Mouse (Mus musculus) cerebellum, adult 11-12 months (tissue): ENCODE measurements at regions not wholly inside any gene's neighbourhood (a gene's known extent, or its start where the extent isn't known, plus 50 kb on each side); places are given as distances from the start of the nearest gene placed in this dataset.

ENCODE experiments used
- DNase-seq: peaks from one replicate; pipeline ENCODE4 v3.0.0; 2022

DNA sequence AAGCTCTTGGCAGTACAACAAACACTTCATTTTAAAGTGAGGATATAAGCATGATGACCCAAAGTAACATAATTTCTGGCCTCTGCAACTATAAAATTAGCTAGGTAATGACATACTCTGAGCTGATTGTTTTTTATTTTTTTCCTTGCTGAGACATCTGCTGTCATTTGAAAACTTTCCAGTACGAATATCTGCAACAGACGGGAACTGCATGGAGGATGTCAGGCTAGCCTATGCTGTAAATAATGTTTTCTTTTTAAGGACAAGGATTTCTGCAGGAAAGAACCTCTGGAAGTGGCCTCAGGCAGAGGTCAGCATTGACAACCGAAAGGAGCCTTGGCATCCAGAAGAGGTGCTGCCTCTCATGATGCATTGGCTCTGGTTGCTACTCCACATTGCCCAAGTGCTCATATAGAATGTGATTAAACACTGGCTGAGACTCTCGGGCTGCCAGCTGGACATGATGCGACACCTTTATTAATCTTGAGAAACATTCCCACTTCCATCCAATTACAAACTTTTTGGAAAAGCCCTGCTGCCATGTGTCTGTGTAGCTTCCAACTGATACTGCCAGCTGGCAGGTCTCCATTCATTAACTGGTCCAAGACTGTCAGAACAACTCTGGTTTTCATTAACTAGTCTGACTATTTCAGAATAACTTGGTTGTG lies 837.9 kb downstream of the Ryr2 start:
- peak; percentile 23 for DNase-seq

GRCm38 (mm10) chr13:11247541-11247940 lies 859.2 kb downstream of the Ryr2 start:
- DNase-seq, result no peak

DNA sequence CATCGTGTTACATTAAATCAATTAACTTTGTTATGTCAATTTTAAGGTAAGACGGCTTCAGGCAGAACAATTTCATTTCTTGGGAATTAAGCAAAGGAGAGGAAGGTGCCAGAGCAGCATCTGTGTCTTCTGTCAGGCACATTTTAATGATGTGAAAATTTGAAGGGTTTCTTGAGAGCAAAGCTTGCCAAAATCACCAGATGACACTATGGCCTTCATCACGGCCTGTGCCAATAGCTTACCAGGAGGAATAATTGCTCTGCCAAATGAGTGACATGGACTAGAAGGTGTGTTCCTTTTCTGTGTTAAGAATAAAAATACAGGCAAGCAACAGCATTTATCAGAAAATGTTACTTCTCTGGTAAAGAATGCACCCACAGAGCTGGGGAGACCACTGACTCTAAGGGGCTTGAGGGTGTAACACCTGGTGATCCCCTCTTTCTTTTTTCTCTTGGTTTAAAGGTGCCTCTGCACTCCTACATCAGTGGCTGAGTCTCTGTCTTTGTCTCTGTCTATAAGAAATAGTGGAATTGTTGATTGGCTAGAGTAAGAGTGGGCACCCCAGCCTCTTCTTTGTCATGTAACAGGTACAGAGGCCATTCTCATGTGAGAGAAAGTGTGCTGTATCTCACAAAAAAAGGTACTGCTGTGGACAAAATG lies 856.2 kb upstream of the Chrm3 start:
- peak; percentile 75 for DNase-seq

GRCm38 (mm10) chr13:11210109-11210508 lies 849.5 kb upstream of the Chrm3 start:
- DNase-seq, result no peak

- DNase-seq, result no peak
Measured at GRCm38 (mm10) chr13:11205216-11205786, 844.7 kb upstream of the Chrm3 start.

DNA sequence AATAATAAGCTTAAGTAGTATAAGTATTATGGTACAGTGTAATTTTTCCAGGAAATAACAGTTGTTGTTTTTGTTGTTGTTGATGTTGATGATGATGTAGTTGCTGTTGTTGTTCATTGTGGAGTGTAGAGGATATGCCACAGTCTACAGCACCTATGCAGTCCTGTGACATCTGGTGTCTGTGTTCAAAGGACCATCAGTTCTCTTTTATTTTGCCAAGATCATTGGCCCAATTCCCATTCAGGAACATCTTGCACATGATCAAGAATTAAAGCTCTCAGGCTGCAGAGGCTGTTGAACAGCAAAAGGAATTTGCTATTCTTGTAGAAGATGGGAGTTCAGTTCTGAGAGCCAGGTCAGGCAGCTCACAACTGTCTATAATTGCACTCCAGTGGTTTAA lies 841.3 kb upstream of the Chrm3 start:
- DNase-seq, result no peak

GRCm38 (mm10) chr13:11192471-11192870 lies 831.8 kb upstream of the Chrm3 start:
- DNase-seq, result no peak

- DNase-seq, result no peak
Measured at GRCm38 (mm10) chr13:11181191-11181590, 820.5 kb upstream of the Chrm3 start.

DNA sequence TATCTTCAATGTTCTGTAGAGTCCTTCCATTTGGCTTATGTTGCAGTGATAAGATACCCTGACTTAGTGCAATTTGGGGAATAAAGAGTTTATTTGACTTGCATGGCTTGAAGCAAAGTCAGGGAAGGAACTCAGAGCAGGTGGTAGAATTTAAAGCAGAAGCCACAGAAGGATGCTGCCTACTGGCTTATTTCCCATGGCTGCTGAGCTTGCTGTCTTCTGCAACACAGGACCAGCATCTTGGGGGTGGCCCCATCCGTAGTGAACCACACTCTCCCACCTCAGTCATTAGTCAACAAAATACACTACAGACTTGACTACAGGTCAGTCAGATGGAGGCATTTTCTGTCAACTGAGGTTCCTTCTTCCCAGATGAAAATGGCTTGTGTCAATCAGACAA lies 819.7 kb upstream of the Chrm3 start:
- DNase-seq, result no peak

DNA sequence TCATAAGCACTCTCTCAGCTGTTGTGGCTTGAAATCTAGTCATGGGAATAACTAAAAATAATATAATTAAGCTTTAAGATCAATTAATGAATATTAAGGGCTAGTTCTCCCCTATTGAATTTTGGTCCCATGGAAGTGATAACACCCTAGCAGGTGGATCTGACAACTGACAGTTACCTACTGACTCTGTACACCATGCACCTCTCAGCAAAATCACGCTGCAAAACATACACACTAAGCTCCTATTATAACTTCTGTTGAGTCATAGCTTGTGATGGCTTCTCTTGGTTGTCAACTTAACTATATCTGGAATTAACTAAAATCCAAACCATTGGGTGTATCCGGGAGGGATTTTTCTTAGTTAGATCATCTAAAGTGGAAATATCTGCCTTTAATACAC lies 817.9 kb upstream of the Chrm3 start:
- no peak for DNase-seq

DNA sequence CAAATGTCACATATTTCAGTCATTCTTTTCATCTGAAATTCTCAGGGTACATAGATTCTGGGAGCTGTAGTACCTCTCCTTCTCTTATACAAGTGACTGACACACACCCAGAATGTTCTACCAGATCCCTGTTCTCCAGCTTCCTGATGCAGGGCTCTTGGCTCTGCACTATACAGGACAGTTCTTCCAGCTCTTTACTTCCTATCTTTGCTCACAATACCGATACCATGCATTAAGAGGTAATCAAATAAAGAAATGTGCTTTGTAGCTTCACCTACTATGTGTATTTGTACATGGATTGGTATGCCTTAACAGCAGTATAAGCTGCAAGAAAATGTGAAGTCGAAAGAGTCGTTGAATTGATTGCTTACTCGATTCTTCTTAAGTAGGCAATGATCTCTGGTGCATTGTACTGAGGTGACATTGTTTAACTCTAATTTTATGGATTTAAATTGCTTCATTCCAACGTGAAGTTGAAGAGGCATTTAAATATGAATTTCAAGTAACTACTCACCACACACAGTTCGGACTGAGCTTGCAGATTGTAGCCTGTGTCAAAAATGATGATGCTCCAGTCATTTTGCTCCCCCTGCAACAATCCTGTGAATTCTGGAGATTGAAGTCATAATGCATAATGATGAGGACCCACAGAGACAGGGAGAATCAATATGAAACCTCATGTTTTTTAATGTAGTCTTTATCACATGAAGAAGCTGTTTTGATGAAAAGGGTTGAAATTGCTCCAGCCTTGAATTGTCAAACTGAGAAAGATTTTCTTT lies 817.2 kb upstream of the Chrm3 start:
- DNase-seq, result no peak

GRCm38 (mm10) chr13:11167115-11167514 lies 806.5 kb upstream of the Chrm3 start:
- DNase-seq, result no peak

GRCm38 (mm10) chr13:11164130-11164529 lies 803.5 kb upstream of the Chrm3 start:
- DNase-seq, result no peak

DNA sequence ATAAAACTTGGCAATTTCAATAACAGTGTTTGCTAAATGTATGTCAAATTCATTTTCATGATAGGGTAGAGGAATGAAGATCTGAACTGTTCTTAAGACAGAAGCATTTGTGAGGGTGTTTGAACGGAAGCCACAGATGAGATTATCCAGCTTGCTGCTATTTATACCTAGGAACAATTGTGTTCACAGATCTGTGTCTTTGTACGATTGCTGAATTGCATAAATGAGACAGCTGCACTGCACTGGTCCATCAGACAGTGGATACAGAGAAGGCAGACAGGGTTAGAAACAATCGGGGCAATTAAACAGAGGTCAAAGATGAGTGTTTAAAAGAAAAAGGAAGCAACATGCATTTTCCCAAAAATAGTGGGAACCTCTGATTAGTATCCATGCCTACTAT lies 786.6 kb upstream of the Chrm3 start:
- DNase-seq, result no peak

DNA sequence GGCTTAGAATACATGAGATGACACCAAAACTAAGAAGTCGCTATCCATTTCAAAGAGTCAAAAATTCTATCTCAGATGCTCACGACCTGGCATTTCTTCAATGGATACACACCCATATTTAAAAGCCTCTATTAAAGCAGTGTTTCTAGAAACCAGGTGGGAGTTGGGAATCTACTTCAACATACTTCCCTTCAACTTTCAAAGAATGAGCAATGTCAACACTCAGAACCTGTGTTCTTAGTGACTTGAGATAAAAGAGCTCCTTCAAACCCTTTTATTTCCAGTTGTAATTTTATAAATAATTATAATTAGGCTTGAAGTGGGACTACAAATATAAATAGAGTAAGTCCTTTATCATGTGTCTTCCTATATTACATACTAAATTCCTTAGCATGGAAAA lies 747.0 kb upstream of the Chrm3 start:
- DNase-seq, result no peak

DNA sequence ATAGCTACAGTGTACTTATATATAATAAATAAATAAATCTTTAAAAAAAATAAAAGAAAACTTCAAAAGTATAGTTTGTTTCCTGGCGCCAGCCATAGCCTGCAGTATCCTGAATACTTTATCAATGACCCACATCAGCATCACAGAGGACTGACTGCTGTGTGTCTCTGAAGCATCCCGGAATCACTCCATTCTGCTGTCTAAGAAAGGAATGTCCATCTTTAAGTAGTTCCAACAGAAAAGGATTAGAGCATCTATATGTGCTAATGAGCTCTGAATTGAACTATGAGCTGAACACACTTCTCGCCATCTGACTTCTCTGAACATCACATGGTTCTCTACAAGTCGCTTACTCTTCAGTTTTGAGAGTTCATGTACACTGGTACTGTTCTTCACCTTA lies 745.8 kb upstream of the Chrm3 start:
- no peak for DNase-seq

DNA sequence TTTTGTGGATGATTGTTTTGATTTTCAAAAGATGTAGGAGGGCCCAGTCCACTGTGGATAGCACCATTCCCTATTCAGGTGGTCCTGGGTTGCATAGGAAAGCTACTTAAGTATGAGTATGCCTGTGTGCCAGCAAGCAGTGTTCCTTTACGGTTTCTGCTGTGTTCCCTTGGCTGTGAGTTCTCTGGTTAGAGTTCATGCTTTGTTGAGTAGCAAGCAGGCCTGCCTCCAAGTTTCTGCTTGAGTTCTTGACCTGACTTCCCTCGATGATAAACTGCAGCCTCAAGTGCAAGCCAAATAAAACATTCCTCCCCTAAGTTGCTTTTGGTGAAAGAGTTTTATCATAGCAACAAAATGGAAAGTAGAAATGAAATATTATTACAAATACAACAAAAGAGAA lies 744.9 kb upstream of the Chrm3 start:
- no peak for DNase-seq

DNA sequence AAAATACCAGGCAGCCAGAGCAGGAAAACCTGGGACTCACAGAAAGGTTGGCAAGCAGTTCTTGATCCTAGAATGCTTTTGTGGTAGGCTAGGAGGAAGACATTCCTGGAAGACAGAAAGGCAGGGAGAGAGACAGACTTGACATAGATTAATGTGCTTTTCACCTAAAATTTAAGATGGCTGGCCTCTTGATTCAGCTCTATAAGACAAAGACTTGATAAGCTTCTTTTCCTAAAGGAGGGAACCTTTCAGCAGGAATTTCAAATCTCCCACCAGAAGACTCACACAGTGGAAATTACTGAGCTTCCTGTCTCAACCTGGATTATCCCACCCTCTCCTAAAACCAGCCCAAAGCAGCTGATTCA lies 738.9 kb upstream of the Chrm3 start:
- DNase-seq, result no peak

GRCm38 (mm10) chr13:11098899-11099585 lies 738.4 kb upstream of the Chrm3 start:
- DNase-seq, result no peak

DNA sequence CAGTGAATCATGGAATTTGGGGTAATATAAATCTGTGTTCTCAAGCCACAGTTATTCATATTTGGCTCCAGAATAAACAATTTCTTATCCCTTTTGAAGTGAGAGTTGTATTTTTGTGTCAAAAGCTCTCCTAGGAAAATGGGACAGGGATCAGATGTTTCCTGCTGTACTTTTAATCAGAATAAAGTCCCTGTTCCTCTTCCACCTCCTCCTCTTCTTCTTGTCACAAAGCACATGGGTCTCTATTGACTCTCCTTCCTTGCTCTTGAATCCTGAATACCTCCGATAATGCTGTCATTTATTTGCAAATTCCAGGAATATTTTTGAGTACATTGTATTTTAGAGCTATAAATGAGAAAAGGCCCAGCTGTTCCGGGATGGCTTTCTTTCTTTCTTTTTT lies 732.3 kb upstream of the Chrm3 start:
- no peak for DNase-seq
